Mouse (Mus musculus): ENCODE measurements around the gene Tbc1d32. TPM values are rescaled to one million over a fixed set of nuclear protein-coding genes. Genes with fewer than 3 reads are reported as not detected.

The Tbc1d32 gene
- total and polyA plus RNA-seq, 3 experiments, result not detected

GRCm38 (mm10) chr10:56025400-56025799 is 203.1 kb downstream of the Tbc1d32 start:
- Histone ChIP-seq H3K36me3 (ENCODE audit: control insufficient read depth in 1 of 2, insufficient read depth in 2 of 2, low read length in 2 of 2) (no peaks in the 10 kb centered on the region), H3K79me2 (ENCODE audit: control insufficient read depth, insufficient read depth, low read length, poor library complexity) (no peaks in the 10 kb centered on the region), H3K27me3 (ENCODE audit: control insufficient read depth in 1 of 2, insufficient read depth in 2 of 2, low read length in 2 of 2) (no peaks in the 10 kb centered on the region), H3K4me3 (ENCODE audit: control insufficient read depth in 1 of 2, insufficient read depth in 1 of 2, low read depth in 2 of 2, low read length in 2 of 2) (no peak overlapping the region), H3K27ac (ENCODE audit: control insufficient read depth, low read depth, low read length) (no peak overlapping the region), H3K9me3 (replicated peaks; ENCODE audit: insufficient read depth, low read length) (no peaks in the 10 kb centered on the region), H3K4me1 (ENCODE audit: control insufficient read depth in 1 of 2, insufficient read depth in 2 of 2, low read length in 2 of 2) (no peaks in the 10 kb centered on the region), H3K9ac (ENCODE audit: control insufficient read depth, low read depth, low read length, poor library complexity, severe bottlenecking) (no peak overlapping the region)
- TF ChIP-seq ZMIZ1 (IDR thresholded peaks at IDR 0.05; ENCODE audit: low read depth, low read length) (no peak), MYB (IDR thresholded peaks at IDR 0.05; ENCODE audit: low read depth, low read length) (no peak), SMC3 (IDR thresholded peaks at IDR 0.05; ENCODE audit: low read depth, low read length) (no peak), JUND (IDR thresholded peaks at IDR 0.05; ENCODE audit: low read depth, low read length) (no peak), BHLHE40 (IDR thresholded peaks at IDR 0.05; ENCODE audit: borderline replicate concordance, low read depth, low read length) (no peak), CHD1 (IDR thresholded peaks at IDR 0.05; ENCODE audit: low read depth, low read length) (no peak), RCOR1 (IDR thresholded peaks at IDR 0.05; ENCODE audit: low read depth, low read length) (no peak), USF2 (IDR thresholded peaks at IDR 0.05; ENCODE audit: borderline replicate concordance in 1 of 2, insufficient read depth in 1 of 2, low read depth in 1 of 2, low read length in 2 of 2) (no peak), RAD21 (IDR thresholded peaks at IDR 0.05; ENCODE audit: low read depth, low read length) (no peak), POLR2A (IDR thresholded peaks at IDR 0.05; ENCODE audit: control insufficient read depth in 1 of 2, insufficient read depth in 1 of 2, low read depth in 1 of 2, low read length in 2 of 2, poor library complexity in 1 of 2) (no peak), MAFK (IDR thresholded peaks at IDR 0.05; ENCODE audit: borderline replicate concordance, low read depth, low read length) (no peak), NRF1 (IDR thresholded peaks at IDR 0.05; ENCODE audit: insufficient read depth, low read depth, low read length, poor library complexity, severe bottlenecking) (no peak), ETS1 (IDR thresholded peaks at IDR 0.05; ENCODE audit: low read depth, low read length) (no peak), GABPA (IDR thresholded peaks at IDR 0.05; ENCODE audit: low read depth, low read length) (no peak), CTCF (IDR thresholded peaks at IDR 0.05 in 2 of 3, conservative IDR thresholded peaks at IDR 0.05 in 1 of 3; ENCODE audit: control insufficient read depth in 1 of 3, insufficient read depth in 1 of 3, low read depth in 2 of 3, low read length in 3 of 3, poor library complexity in 1 of 3, severe bottlenecking in 1 of 3) (no peak), EP300 (IDR thresholded peaks at IDR 0.05; ENCODE audit: low read depth in 1 of 2, low read length in 2 of 2) (no peak), MEF2A (IDR thresholded peaks at IDR 0.05; ENCODE audit: extremely low read depth, insufficient replicate concordance, low read depth, low read length, poor library complexity, severe bottlenecking) (no peak), TAL1 (IDR thresholded peaks at IDR 0.05; ENCODE audit: low read length) (no peak)
- DNase-seq (ENCODE audit: low read depth, low spot score), result no peak

- Histone ChIP-seq H3K79me2 (ENCODE audit: control insufficient read depth, insufficient read depth, low read length, poor library complexity) (no peaks in the 10 kb centered on the region), H3K9ac (ENCODE audit: control insufficient read depth, low read depth, low read length, poor library complexity, severe bottlenecking) (no peak overlapping the region), H3K4me1 (ENCODE audit: control insufficient read depth in 1 of 2, insufficient read depth in 2 of 2, low read length in 2 of 2) (no peaks in the 10 kb centered on the region), H3K36me3 (ENCODE audit: control insufficient read depth in 1 of 2, insufficient read depth in 2 of 2, low read length in 2 of 2) (no peaks in the 10 kb centered on the region), H3K27me3 (ENCODE audit: control insufficient read depth in 1 of 2, insufficient read depth in 2 of 2, low read length in 2 of 2) (no peaks in the 10 kb centered on the region), H3K4me3 (ENCODE audit: control insufficient read depth in 1 of 2, insufficient read depth in 1 of 2, low read depth in 2 of 2, low read length in 2 of 2) (no peak overlapping the region), H3K27ac (ENCODE audit: control insufficient read depth, low read depth, low read length) (no peak overlapping the region), H3K9me3 (replicated peaks; ENCODE audit: insufficient read depth, low read length) (no peaks in the 10 kb centered on the region)
- DNase-seq (ENCODE audit: low read depth, low spot score), result no peak
- TF ChIP-seq EP300 (IDR thresholded peaks at IDR 0.05; ENCODE audit: low read depth in 1 of 2, low read length in 2 of 2) (no peak), GATA1 (IDR thresholded peaks at IDR 0.05; ENCODE audit: low read depth, low read length) (no peak), POLR2A (IDR thresholded peaks at IDR 0.05; ENCODE audit: control insufficient read depth in 1 of 2, insufficient read depth in 1 of 2, low read depth in 1 of 2, low read length in 2 of 2, poor library complexity in 1 of 2) (no peak), E2F4 (IDR thresholded peaks at IDR 0.05; ENCODE audit: borderline replicate concordance, low read depth, low read length) (no peak), MAX (IDR thresholded peaks at IDR 0.05; ENCODE audit: low read length) (no peak), ZMIZ1 (IDR thresholded peaks at IDR 0.05; ENCODE audit: low read depth, low read length) (no peak), GABPA (IDR thresholded peaks at IDR 0.05; ENCODE audit: low read depth, low read length) (no peak), ZKSCAN1 (IDR thresholded peaks at IDR 0.05; ENCODE audit: low read depth, low read length) (no peak), BHLHE40 (IDR thresholded peaks at IDR 0.05; ENCODE audit: borderline replicate concordance, low read depth, low read length) (no peak), UBTF (IDR thresholded peaks at IDR 0.05; ENCODE audit: borderline replicate concordance, insufficient read depth, low read depth, low read length) (no peak), USF1 (IDR thresholded peaks at IDR 0.05; ENCODE audit: low read depth, low read length) (no peak), MAZ (IDR thresholded peaks at IDR 0.05; ENCODE audit: low read depth, low read length) (no peak), NRF1 (IDR thresholded peaks at IDR 0.05; ENCODE audit: insufficient read depth, low read depth, low read length, poor library complexity, severe bottlenecking) (no peak), ETS1 (IDR thresholded peaks at IDR 0.05; ENCODE audit: low read depth, low read length) (no peak), TAL1 (IDR thresholded peaks at IDR 0.05; ENCODE audit: low read length) (no peak), ELF1 (IDR thresholded peaks at IDR 0.05; ENCODE audit: low read depth, low read length) (no peak)
Observed at GRCm38 (mm10) chr10:56024579-56024978, 203.9 kb downstream of the Tbc1d32 start.

All from MEL (cell line).